Mouse (Mus musculus): ENCODE data around the gene Klhdc8a.

DNA sequence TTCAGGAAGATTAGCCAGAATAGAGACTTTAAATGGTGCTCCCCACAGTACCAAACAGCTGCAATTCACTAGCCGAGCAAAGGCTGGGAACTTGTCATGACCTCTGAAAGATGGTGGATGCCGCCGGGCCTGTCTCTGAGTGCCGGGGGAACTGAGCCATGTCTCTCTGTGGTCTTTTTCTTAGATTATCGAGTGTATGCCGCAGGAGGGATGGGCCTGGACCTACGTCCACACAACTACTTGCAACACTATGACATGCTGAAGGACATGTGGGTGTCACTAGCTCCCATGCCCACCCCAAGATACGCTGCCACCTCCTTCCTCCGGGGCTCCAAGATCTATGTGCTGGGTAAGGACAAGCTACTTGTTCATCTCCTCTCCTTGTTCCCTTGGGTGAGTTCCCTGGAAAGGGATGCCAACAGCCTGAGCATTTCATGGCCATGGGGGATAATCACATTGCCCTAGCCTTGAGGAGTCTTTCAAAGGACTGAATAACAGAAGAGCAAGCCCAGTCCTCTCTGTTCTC is 4.0 kb downstream of the Klhdc8a start:
- no peak for TF ChIP-seq POLR2A (IDR thresholded peaks at IDR 0.05; ENCODE audit: insufficient read depth, low read depth, low read length)
- no peak for TF ChIP-seq CTCF (IDR thresholded peaks at IDR 0.05; ENCODE audit: insufficient read depth, low read depth, low read length)

Data from olfactory bulb, adult 2 months (tissue).